Mouse (Mus musculus): ENCODE data around the gene Mcf2. TPM values are rescaled to one million over a fixed set of nuclear protein-coding genes. Genes with fewer than 3 reads are reported as not detected.

Mcf2 gene
- total RNA-seq (2021) = 1 to 10 TPM; 2.8 to 4.3 TPM

- no peak for DNase-seq
These were observed at the start of gene Mcf2 for GRCm38 (mm10) chrX:60178744-60179458. TSS of gene Mcf2 (minus strand) at chrX:60179089.

GRCm38 (mm10) chrX:60187726-60188125 lies 8.8 kb upstream of the Mcf2 start:
- DNase-seq = no peak

- no peak for DNase-seq
These were observed 3.7 kb upstream of the Mcf2 start for GRCm38 (mm10) chrX:60182611-60183010.

- no peak for DNase-seq
These were observed 705 bp downstream of the Mcf2 start for GRCm38 (mm10) chrX:60178025-60178743.

GRCm38 (mm10) chrX:60170106-60170505 lies 8.8 kb downstream of the Mcf2 start:
- no peak for DNase-seq

- DNase-seq = no peak
These were observed 9.4 kb downstream of the Mcf2 start for GRCm38 (mm10) chrX:60169511-60169910.

GRCm38 (mm10) chrX:60168796-60169195 lies 10.1 kb downstream of the Mcf2 start:
- DNase-seq = no peak

GRCm38 (mm10) chrX:60147268-60147974 lies 31.5 kb downstream of the Mcf2 start:
- peak; percentile 3 to 4 for DNase-seq

GRCm38 (mm10) chrX:60075359-60075758 lies 103.5 kb downstream of the Mcf2 start:
- DNase-seq = no peak

- DNase-seq = no peak
These were observed 123.7 kb downstream of the Mcf2 start for GRCm38 (mm10) chrX:60055185-60055584.

- DNase-seq = no peak
These were observed 124.1 kb downstream of the Mcf2 start for GRCm38 (mm10) chrX:60054745-60055144.

- DNase-seq = peak; percentile 6 to 31
These were observed 152.2 kb downstream of the Mcf2 start for GRCm38 (mm10) chrX:60026654-60027053.

- DNase-seq = no peak
These were observed 157.3 kb downstream of the Mcf2 start for GRCm38 (mm10) chrX:60021595-60021994.

GRCm38 (mm10) chrX:60021007-60021406 lies 157.9 kb downstream of the Mcf2 start:
- no peak for DNase-seq

- DNase-seq = no peak
These were observed 164.3 kb downstream of the Mcf2 start for GRCm38 (mm10) chrX:60014588-60014987.

GRCm38 (mm10) chrX:60013084-60013676 lies 165.7 kb downstream of the Mcf2 start:
- DNase-seq = no peak

Other genes starting within 250 kb of the Mcf2 start
- gene F9, start 179.6 kb downstream of the Mcf2 start, total RNA-seq (2021) = under 1 TPM; 0.30 to 0.32 TPM